Mouse (Mus musculus): ENCODE measurements around the gene Nos1ap. TPM values are rescaled to one million over a fixed set of nuclear protein-coding genes. Genes with fewer than 3 reads are reported as not detected.

The Nos1ap gene
- polyA plus RNA-seq, 1 experiment from 2014 or later, result 5.2 TPM

DNA sequence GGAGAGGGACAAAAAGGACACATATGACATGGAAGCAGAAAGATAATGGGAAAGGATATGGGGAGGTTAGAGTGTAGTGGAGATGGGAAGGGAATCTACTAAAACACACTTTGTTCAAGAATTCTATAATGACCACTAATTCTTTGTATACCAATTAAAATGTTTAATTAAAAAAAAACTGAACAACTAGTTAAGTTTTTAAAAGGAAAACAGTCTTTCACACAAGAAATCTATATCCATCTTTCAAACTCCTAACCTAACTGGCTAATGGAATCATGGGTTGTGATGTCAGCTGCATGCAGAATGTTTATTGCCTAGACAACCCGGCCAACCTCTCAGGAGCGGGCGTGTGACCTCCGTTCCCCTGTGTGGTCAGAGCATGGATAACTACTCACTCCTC is 281.2 kb downstream of the Nos1ap start, which contains the start of gene Spata46:
TSS of gene Spata46 (plus strand) at position 301 of the 400 bp plus-strand sequence.
- Histone ChIP-seq H3K4me1 (replicated peaks) (no peaks in the 10 kb centered on the region), H3K4me2 (no peak within 1 kb of the TSS), H3K9me3 (replicated peaks) (no peaks in the 10 kb centered on the region), H3K27me3 (no peaks in the 10 kb centered on the region), H3K36me3 (replicated peaks) (no peaks in the 10 kb centered on the region), H3K27ac (replicated peaks) (no peak within 1 kb of the TSS), H3K9ac (no peak within 1 kb of the TSS), H3K4me3 (replicated peaks) (no peak within 1 kb of the TSS)
- 82% methylated on average over 4 of the region's 4 CpGs for WGBS (ENCODE audit: insufficient replicate concordance)
- no peak for ATAC-seq (ENCODE audit: insufficient read depth)

DNA sequence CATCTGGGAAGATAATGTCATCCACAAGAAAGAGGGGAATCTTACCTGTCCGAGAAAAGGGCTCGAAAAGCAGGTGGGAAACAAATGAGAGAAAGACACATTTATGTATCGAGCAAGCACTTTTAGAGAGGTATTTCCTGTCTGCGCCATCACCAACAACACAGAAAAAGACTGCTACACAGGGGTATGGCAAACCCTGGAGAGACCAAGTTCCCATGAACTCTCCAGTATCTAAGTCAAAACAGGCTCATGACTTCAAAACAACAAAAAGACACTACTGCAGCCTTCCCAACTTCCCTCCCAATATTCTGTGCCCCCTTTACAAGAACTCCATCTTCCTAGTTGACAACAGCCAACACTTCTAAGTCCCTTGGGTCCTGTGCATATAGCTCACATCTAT is 283.4 kb downstream of the Nos1ap start, which contains the start of gene Gm7694:
TSS of gene Gm7694 (minus strand) at position 101 of the 400 bp plus-strand sequence.
- Histone ChIP-seq H3K36me3 (replicated peaks) (no peaks in the 10 kb centered on the region), H3K4me3 (replicated peaks) (no peak within 1 kb of the TSS), H3K9ac (no peak within 1 kb of the TSS), H3K4me2 (no peak within 1 kb of the TSS), H3K27me3 (no peaks in the 10 kb centered on the region), H3K9me3 (replicated peaks) (no peaks in the 10 kb centered on the region), H3K4me1 (replicated peaks) (no peaks in the 10 kb centered on the region), H3K27ac (replicated peaks) (no peak within 1 kb of the TSS)
- 69% methylated on average over 4 of the region's 4 CpGs for WGBS (ENCODE audit: insufficient replicate concordance)
- ATAC-seq (ENCODE audit: insufficient read depth), result no peak

DNA sequence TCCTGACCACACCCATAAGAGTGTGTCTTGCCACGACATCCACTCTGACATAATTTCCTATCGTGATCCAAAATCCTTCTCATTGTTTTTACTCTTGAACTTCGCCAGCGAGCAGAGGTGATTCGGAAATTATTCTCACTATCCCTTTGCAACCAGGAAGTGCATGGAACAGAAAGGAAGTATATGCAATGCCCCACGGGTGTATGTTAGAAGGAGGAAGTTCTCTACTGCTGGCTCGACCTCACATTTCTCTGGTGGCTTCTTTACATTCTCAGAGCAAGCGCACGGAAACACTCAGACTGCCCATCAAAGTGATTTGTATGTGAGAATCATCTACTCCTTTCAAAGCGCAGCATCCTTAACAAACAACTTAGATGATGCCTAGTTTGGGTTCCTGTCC is 284.7 kb downstream of the Nos1ap start:
- Histone ChIP-seq H3K9ac (no peak overlapping the region), H3K27ac (replicated peaks) (no peak overlapping the region), H3K4me1 (replicated peaks) (no peaks in the 10 kb centered on the region), H3K36me3 (replicated peaks) (no peaks in the 10 kb centered on the region), H3K4me3 (replicated peaks) (no peak overlapping the region), H3K9me3 (replicated peaks) (no peaks in the 10 kb centered on the region), H3K4me2 (no peak overlapping the region), H3K27me3 (no peaks in the 10 kb centered on the region)
- no peak for ATAC-seq (ENCODE audit: insufficient read depth)
- WGBS (ENCODE audit: insufficient replicate concordance), result 54% methylated on average over 10 of the region's 10 CpGs

DNA sequence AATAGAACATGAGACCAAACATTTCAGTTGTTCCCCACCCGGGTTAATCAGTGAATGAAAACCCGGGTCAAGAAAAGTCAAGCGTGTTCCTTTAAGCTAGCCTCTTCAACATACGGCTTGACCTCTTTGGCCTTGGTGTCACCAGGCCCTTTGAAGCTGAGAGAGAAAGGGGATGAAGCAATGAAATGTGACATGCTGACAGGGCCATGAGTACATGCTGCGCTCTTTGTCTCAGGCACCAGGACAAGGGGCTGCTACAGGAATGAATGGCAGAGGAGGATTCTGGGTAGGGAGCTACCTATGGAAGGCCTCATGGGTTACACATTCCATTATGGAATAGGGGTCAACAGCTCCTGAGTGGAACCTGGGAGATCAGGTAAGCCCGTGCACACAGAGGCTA is 286.6 kb downstream of the Nos1ap start:
- Histone ChIP-seq H3K4me2 (no peak overlapping the region), H3K27me3 (no peaks in the 10 kb centered on the region), H3K4me1 (replicated peaks) (no peaks in the 10 kb centered on the region), H3K9me3 (replicated peaks) (no peaks in the 10 kb centered on the region), H3K9ac (no peak overlapping the region), H3K36me3 (replicated peaks) (no peaks in the 10 kb centered on the region), H3K4me3 (replicated peaks) (no peak overlapping the region), H3K27ac (replicated peaks) (no peak overlapping the region)
- 67% methylated on average over 6 of the region's 6 CpGs for WGBS (ENCODE audit: insufficient replicate concordance)
- ATAC-seq (ENCODE audit: insufficient read depth), result no peak

DNA sequence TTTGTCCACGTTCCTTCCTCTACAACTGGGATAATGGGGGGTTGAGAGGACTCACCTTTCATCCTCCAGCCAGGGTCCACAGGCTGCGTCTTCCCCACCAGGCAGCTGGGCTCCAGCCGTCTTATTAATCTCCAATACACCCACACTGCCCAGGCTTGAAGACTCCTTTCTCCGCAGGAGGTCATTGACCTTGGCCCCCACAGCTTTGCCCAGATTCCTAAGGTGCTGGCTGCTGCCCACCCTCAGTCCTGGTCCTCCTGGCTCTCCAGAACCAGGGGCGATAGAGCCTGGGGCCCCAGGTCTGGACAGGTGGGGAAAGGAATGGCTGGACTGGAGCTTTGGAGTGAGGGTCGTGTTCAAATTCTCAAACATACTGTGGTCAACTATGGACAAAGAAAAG is 287.2 kb downstream of the Nos1ap start:
- H3K27ac ChIP-seq (replicated peaks), result no peak overlapping the region
- H3K4me2 ChIP-seq, result no peak overlapping the region
- H3K9me3 ChIP-seq (replicated peaks), result no peaks in the 10 kb centered on the region
- no peak overlapping the region for H3K4me3 ChIP-seq (replicated peaks)
- no peaks in the 10 kb centered on the region for H3K27me3 ChIP-seq
- no peaks in the 10 kb centered on the region for H3K36me3 ChIP-seq (replicated peaks)
- no peak overlapping the region for H3K9ac ChIP-seq
- no peaks in the 10 kb centered on the region for H3K4me1 ChIP-seq (replicated peaks)
- WGBS (ENCODE audit: insufficient replicate concordance), result 63% methylated on average over 6 of the region's 6 CpGs
- ATAC-seq (ENCODE audit: insufficient read depth), result no peak

DNA sequence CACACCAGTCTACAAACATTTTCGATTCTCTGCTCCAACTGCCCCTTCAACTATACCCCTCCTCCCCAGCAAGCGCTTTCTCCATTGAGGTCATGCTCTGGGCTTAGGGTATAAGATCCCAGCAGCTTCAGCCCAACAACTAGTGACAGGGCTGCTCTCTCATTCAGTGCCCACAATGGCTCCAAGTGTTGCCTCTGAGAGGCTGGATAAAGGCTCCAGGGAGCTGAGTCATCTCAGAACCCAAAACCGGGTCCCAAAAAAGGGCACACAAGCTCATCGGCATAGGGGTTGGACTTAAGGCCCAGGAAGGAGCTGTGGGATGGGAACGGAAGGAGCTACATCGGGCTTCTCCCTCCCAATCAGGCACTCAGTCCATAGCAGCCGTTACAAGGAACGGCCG is 288.0 kb downstream of the Nos1ap start:
- H3K9ac ChIP-seq, result no peak overlapping the region
- no peaks in the 10 kb centered on the region for H3K4me1 ChIP-seq (replicated peaks)
- WGBS (ENCODE audit: insufficient replicate concordance), result 74% methylated on average over 9 of the region's 9 CpGs
- no peak overlapping the region for H3K4me3 ChIP-seq (replicated peaks)
- ATAC-seq (ENCODE audit: insufficient read depth), result no peak
- no peak overlapping the region for H3K4me2 ChIP-seq
- no peaks in the 10 kb centered on the region for H3K9me3 ChIP-seq (replicated peaks)
- no peaks in the 10 kb centered on the region for H3K27me3 ChIP-seq
- no peaks in the 10 kb centered on the region for H3K36me3 ChIP-seq (replicated peaks)
- no peak overlapping the region for H3K27ac ChIP-seq (replicated peaks)

DNA sequence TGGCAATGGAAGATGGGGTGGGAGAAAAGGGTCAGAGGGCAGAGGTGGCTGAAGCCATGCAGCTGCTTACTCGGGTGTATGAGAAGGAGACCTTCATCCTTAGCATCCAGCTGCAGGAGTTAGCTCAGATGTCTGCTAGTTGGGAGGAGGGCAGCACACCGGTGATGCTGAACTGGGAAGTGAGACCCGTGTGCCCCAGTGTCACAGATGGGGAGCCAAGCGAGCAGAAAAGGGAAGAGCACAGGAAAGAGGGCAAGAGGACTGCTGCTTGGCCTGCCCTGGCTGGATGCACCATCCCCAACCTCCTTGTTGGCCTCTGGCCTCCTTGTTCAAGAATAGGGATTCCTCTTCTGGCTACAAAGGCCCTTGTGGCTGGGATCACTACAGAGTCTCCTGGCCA is 290.2 kb downstream of the Nos1ap start:
- H3K36me3 ChIP-seq (replicated peaks), result no peaks in the 10 kb centered on the region
- H3K4me1 ChIP-seq (replicated peaks), result no peaks in the 10 kb centered on the region
- H3K27me3 ChIP-seq, result no peaks in the 10 kb centered on the region
- 43% methylated on average over 4 of the region's 4 CpGs for WGBS (ENCODE audit: insufficient replicate concordance)
- H3K27ac ChIP-seq (replicated peaks), result no peak overlapping the region
- ATAC-seq (ENCODE audit: insufficient read depth), result no peak
- H3K9me3 ChIP-seq (replicated peaks), result no peaks in the 10 kb centered on the region
- H3K4me2 ChIP-seq, result no peak overlapping the region
- no peak overlapping the region for H3K9ac ChIP-seq
- no peak overlapping the region for H3K4me3 ChIP-seq (replicated peaks)

DNA sequence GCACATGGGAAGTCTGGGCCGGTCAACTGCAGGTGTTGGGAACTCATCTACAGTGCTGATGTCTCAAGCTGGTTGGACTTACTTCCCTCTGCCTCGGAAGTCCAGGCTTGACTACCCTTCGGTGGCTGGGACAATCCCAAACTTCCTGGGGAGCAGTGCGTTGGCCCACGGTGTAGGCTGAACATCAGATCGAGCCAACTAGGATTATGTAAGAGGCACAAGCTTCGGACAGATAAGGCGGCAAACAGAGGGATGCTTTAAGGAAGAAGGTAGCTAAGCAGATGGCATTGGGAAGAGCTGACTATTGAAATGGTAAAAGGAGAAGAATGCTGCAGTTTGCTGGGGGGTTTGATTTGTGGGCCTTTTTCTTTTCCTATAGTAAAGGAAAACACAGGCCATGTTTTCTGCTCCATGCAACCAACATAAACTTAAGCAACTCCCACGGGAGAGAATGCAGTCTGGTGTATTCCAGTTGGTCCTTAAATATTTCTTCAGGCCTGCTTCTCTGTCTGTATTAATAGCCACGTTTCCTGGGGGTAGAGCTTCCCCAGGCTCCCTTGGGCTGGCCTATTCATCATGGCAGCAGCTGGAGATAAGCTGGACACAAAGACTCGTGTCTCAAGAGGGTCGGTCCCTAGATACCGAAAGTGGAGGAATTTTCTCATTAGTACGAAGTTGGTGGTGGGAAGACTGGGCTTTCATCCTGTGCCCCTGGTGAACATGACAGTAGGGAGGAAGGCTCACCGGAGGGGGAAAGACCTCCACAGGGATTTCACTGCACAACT is 294.7 kb downstream of the Nos1ap start:
- H3K4me2 ChIP-seq, result no peak overlapping the region
- H3K27ac ChIP-seq (replicated peaks), result no peak overlapping the region
- H3K27me3 ChIP-seq, result no peaks in the 10 kb centered on the region
- ATAC-seq (ENCODE audit: insufficient read depth), result no peak
- H3K9me3 ChIP-seq (replicated peaks), result no peaks in the 10 kb centered on the region
- H3K4me3 ChIP-seq (replicated peaks), result no peak overlapping the region
- no peaks in the 10 kb centered on the region for H3K4me1 ChIP-seq (replicated peaks)
- H3K36me3 ChIP-seq (replicated peaks), result no peaks in the 10 kb centered on the region
- no peak overlapping the region for H3K9ac ChIP-seq
- 66% methylated on average over 15 of the region's 15 CpGs for WGBS (ENCODE audit: insufficient replicate concordance)

DNA sequence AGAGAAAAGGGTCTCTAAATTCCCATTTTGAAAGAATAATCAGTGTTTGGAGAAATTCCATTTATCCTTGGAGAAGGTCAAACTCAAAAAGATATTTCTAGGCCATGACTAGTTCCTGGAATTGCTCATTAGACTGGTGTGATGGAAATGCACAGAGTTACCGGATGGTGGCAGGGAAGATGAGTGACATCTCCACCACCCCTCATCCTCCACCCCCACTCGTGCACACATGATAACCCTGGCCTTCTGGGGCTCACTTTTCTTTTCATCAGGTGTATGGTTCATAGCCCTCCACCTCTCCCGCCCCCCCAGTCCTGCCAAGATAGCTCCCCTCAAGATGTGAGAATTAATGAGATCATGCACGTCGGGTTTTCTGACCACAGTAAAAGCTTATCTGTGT is 296.4 kb downstream of the Nos1ap start:
- H3K4me2 ChIP-seq, result no peak overlapping the region
- 54% methylated on average over 5 of the region's 5 CpGs for WGBS (ENCODE audit: insufficient replicate concordance)
- H3K36me3 ChIP-seq (replicated peaks), result no peaks in the 10 kb centered on the region
- H3K9me3 ChIP-seq (replicated peaks), result no peaks in the 10 kb centered on the region
- ATAC-seq (ENCODE audit: insufficient read depth), result no peak
- no peak overlapping the region for H3K27ac ChIP-seq (replicated peaks)
- no peaks in the 10 kb centered on the region for H3K4me1 ChIP-seq (replicated peaks)
- H3K4me3 ChIP-seq (replicated peaks), result no peak overlapping the region
- no peak overlapping the region for H3K9ac ChIP-seq
- H3K27me3 ChIP-seq, result no peaks in the 10 kb centered on the region

DNA sequence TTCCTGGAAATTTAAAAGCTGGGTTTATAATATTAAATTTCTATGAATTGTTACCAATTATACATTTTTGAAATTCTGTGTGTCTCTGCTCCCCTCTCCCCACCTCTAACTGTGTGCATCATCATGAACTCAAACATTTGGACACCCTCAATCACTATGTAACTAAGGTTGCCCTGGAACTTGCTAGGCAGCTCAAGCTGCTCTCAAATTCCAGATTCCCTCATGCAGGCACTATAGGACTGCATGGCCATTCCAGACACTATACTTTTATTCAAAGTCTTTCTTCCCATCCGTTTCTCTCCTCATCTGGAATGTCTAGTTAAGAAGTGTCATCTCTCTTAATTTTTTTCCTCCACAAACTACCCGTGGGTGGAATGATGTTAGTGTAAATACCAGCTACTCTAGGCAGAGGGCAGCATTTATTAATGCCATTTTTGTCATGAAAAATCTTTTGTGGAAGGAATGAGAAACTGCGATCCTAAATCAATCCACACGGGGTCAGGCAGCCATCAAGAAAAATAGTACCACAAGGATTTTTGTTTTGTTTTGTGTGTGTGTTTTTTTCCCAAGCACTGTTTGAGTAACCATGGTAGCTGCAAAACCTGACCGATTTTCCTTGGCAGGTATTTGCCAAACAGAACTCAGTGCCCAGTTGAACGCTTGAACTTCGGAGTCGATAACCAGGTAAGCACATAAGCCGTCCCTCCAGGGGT is 297.3 kb downstream of the Nos1ap start:
- no peak overlapping the region for H3K4me2 ChIP-seq
- no peak overlapping the region for H3K9ac ChIP-seq
- 39% methylated on average over 9 of the region's 9 CpGs for WGBS (ENCODE audit: insufficient replicate concordance)
- no peak overlapping the region for H3K4me3 ChIP-seq (replicated peaks)
- H3K36me3 ChIP-seq (replicated peaks), result no peaks in the 10 kb centered on the region
- no peaks in the 10 kb centered on the region for H3K4me1 ChIP-seq (replicated peaks)
- no peak overlapping the region for H3K27ac ChIP-seq (replicated peaks)
- no peaks in the 10 kb centered on the region for H3K27me3 ChIP-seq
- H3K9me3 ChIP-seq (replicated peaks), result no peaks in the 10 kb centered on the region
- ATAC-seq (ENCODE audit: insufficient read depth), result no peak

DNA sequence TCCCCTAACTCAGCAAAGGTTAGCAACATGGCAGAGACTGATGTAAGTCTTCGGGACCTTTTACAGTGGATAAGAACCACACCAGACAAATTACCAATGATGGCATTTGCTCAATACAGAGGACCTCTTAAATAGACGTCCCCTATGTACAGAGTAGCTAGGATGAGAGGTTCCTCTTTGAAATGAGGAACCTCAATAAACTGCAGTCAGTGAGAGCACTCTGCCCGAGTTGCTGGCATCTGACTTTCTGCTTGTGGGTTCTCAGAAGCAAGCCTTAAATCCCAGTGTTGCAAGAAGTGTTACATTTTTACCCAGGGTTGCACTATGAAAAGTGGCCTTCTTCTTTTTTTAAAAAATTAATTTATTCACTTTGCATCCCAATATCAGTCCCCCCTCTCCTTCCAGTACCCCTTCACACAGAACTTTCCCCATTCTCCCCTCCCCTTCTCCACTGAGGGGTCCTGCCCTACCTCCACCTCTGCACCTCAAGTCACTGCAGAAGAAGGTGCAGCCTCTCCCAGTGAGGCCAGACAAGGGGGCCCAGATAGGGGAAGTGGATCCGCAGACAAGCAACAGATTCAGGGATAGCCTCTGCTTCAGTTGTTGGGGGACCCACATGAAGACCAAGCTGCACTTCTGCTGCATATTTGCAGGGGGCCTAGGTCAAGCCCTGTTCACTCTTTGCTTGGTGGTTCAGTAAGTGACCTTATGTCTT is 307.1 kb downstream of the Nos1ap start:
- no peak overlapping the region for H3K9ac ChIP-seq
- 25% methylated on average over 4 of the region's 4 CpGs for WGBS (ENCODE audit: insufficient replicate concordance)
- no peak overlapping the region for H3K4me3 ChIP-seq (replicated peaks)
- no peaks in the 10 kb centered on the region for H3K27me3 ChIP-seq
- H3K27ac ChIP-seq (replicated peaks), result peak overlapping the region; percentile 61
- no peaks in the 10 kb centered on the region for H3K9me3 ChIP-seq (replicated peaks)
- ATAC-seq (ENCODE audit: insufficient read depth), result no peak
- no peaks in the 10 kb centered on the region for H3K36me3 ChIP-seq (replicated peaks)
- H3K4me2 ChIP-seq, result no peak overlapping the region
- no peaks in the 10 kb centered on the region for H3K4me1 ChIP-seq (replicated peaks)
